Mouse (Mus musculus) C2C12 (cell line): Measurements from ENCODE around the gene Ubap2. TPM values are rescaled to one million over a fixed set of nuclear protein-coding genes. Genes with fewer than 3 reads are reported as not detected.

Experiments
- H3K27me3 ChIP-seq: one replicate; pipeline ENCODE4 v1.6.1; 2011; ENCODE audit not compliant: control insufficient read depth, insufficient read depth, insufficient read length
- H3K36me3 ChIP-seq: one replicate; pipeline ENCODE4 v1.6.1; 2011; ENCODE audit not compliant: control insufficient read depth, insufficient read depth
- H3K4me3 ChIP-seq: one replicate; pipeline ENCODE4 v1.5.1; 2011; ENCODE audit warnings: mild to moderate bottlenecking, control low read depth; ENCODE audit not compliant: poor library complexity, insufficient read depth, severe bottlenecking
- H3K79me2 ChIP-seq: one replicate; pipeline ENCODE4 v1.6.1; 2011; ENCODE audit not compliant: control insufficient read depth, insufficient read depth
- H3K79me3 ChIP-seq: one replicate; pipeline ENCODE4 v1.6.1; 2011; ENCODE audit warnings: low read depth, control low read depth
- H3ac ChIP-seq: one replicate; pipeline ENCODE3; 2011; ENCODE audit warnings: low read depth; ENCODE audit not compliant: control insufficient read depth, insufficient read length
- CEBPB ChIP-seq: IDR thresholded peaks from one replicate; pipeline ENCODE4 v1.6.1; 2011; ENCODE audit warnings: low read depth, mild to moderate bottlenecking, control low read depth, moderate library complexity
- CTCF ChIP-seq: IDR thresholded peaks from one replicate; pipeline ENCODE4 v1.5.1; 2011; ENCODE audit not compliant: control insufficient read depth, insufficient read depth, insufficient read length
- FOSL1 ChIP-seq: IDR thresholded peaks from one replicate; pipeline ENCODE4 v1.8.0; 2011; ENCODE audit warnings: mild to moderate bottlenecking, low read length; ENCODE audit not compliant: poor library complexity, insufficient read depth, severe bottlenecking
- MAX ChIP-seq: IDR thresholded peaks from one replicate; pipeline ENCODE4 v1.6.1; 2011; ENCODE audit warnings: mild to moderate bottlenecking, control low read depth
- MYOD1 ChIP-seq: IDR thresholded peaks from one replicate; pipeline ENCODE4 v1.6.1; 2011; ENCODE audit warnings: low read depth; ENCODE audit not compliant: control insufficient read depth, insufficient read length
- MYOG ChIP-seq: IDR thresholded peaks from one replicate; pipeline ENCODE4 v1.6.1; 2011; ENCODE audit not compliant: control insufficient read depth, insufficient read length; ENCODE audit errors: extremely low read depth
- USF1 ChIP-seq: IDR thresholded peaks from one replicate; pipeline ENCODE4 v1.6.1; 2011; ENCODE audit warnings: low read depth, mild to moderate bottlenecking, control low read depth, moderate library complexity
- polyA plus RNA-seq: library from polyadenylated mRNA; unstranded; fragments of >200 nt; fragmentation: generic; extraction: Trizol; gene quantifications from one replicate; pipeline ENCODE4 v1.2.1, GENCODE M21; 2012; ENCODE audit warnings: missing spikeins

The Ubap2 gene
- polyA plus RNA-seq, 1 experiment = 61.0 TPM

GRCm38 (mm10) chr4:41225412-41225811, 49.5 kb downstream of the Ubap2 start:
- Histone ChIP-seq H3K36me3 (peaks cover 85% of the 10 kb centered on the region), H3K79me3 (peaks cover 2% of the 10 kb centered on the region), H3K27me3 (no peaks in the 10 kb centered on the region), H3ac (no peak overlapping the region), H3K4me3 (no peak overlapping the region), H3K79me2 (peaks cover 5% of the 10 kb centered on the region)
- TF ChIP-seq FOSL1 (no peak), CTCF (no peak), CEBPB (no peak), USF1 (no peak), MYOG (no peak)

GRCm38 (mm10) chr4:41208050-41208449, 66.9 kb downstream of the Ubap2 start:
- TF ChIP-seq MYOD1 = no peak
- TF ChIP-seq CTCF = no peak
- no peak for TF ChIP-seq FOSL1
- no peak for TF ChIP-seq MYOG
- no peak for TF ChIP-seq CEBPB
- no peak for TF ChIP-seq USF1
- TF ChIP-seq MAX = no peak
- no peaks in the 10 kb centered on the region for H3K79me3 ChIP-seq
- no peaks in the 10 kb centered on the region for H3K27me3 ChIP-seq
- H3K36me3 ChIP-seq = peaks cover 95% of the 10 kb centered on the region
- H3K79me2 ChIP-seq = no peaks in the 10 kb centered on the region
- H3ac ChIP-seq = no peak overlapping the region
- no peak overlapping the region for H3K4me3 ChIP-seq

- TF ChIP-seq MYOD1 = no peak
- TF ChIP-seq MAX = no peak
- no peak for TF ChIP-seq MYOG
- no peak for TF ChIP-seq CEBPB
- no peak for TF ChIP-seq USF1
- TF ChIP-seq CTCF = no peak
- no peak for TF ChIP-seq FOSL1
Measured at GRCm38 (mm10) chr4:41205751-41206150, 69.2 kb downstream of the Ubap2 start.

GRCm38 (mm10) chr4:41202135-41202534, 72.8 kb downstream of the Ubap2 start:
- TF ChIP-seq MYOD1 = no peak
- no peak for TF ChIP-seq FOSL1
- TF ChIP-seq MYOG = no peak
- TF ChIP-seq MAX = no peak
- TF ChIP-seq USF1 = no peak
- no peak for TF ChIP-seq CEBPB
- no peak for TF ChIP-seq CTCF
- H3K4me3 ChIP-seq = no peak overlapping the region
- no peak overlapping the region for H3ac ChIP-seq
- H3K27me3 ChIP-seq = no peaks in the 10 kb centered on the region
- H3K36me3 ChIP-seq = peaks cover 98% of the 10 kb centered on the region
- H3K79me2 ChIP-seq = no peaks in the 10 kb centered on the region
- no peaks in the 10 kb centered on the region for H3K79me3 ChIP-seq

More at GRCm38 (mm10) chr4:41205751-41206150, 69.2 kb downstream of the Ubap2 start:
- Histone ChIP-seq H3K79me2 (no peaks in the 10 kb centered on the region), H3K4me3 (no peak overlapping the region), H3K79me3 (no peaks in the 10 kb centered on the region), H3K27me3 (no peaks in the 10 kb centered on the region), H3K36me3 (peaks cover 98% of the 10 kb centered on the region), H3ac (no peak overlapping the region)

GRCm38 (mm10) chr4:41196861-41197610, 77.9 kb downstream of the Ubap2 start:
- Histone ChIP-seq H3K4me3 (no peak overlapping the region), H3K79me3 (no peaks in the 10 kb centered on the region), H3K36me3 (peaks cover 84% of the 10 kb centered on the region), H3K27me3 (no peaks in the 10 kb centered on the region), H3ac (no peak overlapping the region), H3K79me2 (no peaks in the 10 kb centered on the region)
- TF ChIP-seq FOSL1 (no peak), CEBPB (no peak), CTCF (no peak), MYOD1 (no peak)

GRCm38 (mm10) chr4:41195328-41195727, 79.6 kb downstream of the Ubap2 start:
- Histone ChIP-seq H3ac (no peak overlapping the region), H3K79me3 (no peaks in the 10 kb centered on the region), H3K27me3 (no peaks in the 10 kb centered on the region), H3K36me3 (peaks cover 83% of the 10 kb centered on the region), H3K4me3 (no peak overlapping the region), H3K79me2 (no peaks in the 10 kb centered on the region)
- TF ChIP-seq CTCF (no peak), CEBPB (no peak), MYOG (no peak), MYOD1 (no peak), USF1 (no peak), FOSL1 (no peak), MAX (no peak)
